Mouse (Mus musculus) bone marrow macrophage, adult 2 months (primary cell): Measurements from ENCODE around the gene Zfp213.

Source experiments
- CTCF ChIP-seq: IDR thresholded peaks from 2 replicates; pipeline ENCODE4 v1.5.1; 2012; ENCODE audit warnings: low read depth, mild to moderate bottlenecking, low read length, moderate library complexity
- POLR2A ChIP-seq: IDR thresholded peaks from 2 replicates; pipeline ENCODE4 v1.6.1; 2012; ENCODE audit warnings: mild to moderate bottlenecking, low read depth, low read length, borderline replicate concordance

DNA sequence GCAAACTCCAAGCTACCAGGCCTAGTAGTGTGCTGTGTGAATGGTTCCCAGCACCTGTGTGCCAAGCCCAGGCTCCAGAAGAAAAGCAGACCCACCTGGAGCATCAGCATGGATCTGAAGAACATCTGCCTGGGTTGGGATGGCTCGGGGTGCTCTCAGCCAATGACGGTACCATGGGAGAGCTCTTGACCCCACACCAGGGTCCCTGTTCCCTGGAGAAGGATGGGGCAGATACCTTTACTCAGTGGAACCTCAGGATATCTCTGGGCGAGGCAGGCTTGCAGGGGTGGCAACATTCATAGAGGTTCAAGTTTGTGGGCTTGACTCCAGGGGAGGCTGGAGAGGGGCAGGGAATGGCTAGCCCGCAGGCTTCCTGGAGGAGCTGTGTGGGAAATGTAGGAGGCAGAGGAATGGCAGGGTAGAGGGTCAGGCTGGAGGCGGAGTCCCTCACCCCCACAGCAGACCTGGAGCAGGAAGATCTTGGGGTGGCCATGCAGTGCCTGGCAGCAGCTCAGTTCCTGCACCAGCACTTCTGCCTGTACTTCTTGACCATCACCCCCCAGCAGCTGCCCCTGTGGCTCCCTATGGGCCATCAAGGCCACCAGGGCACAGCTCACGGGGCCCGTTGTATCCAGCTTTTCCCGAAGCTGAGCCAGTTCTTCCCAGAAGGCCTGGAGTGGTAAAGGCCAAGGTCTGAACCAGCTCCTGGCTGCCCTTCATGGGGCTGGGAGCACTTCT, 11.0 kb downstream of the Zfp213 start:
- no peak for TF ChIP-seq CTCF
- no peak for TF ChIP-seq POLR2A
